9 mouse cellular contexts compared by ENCODE assay signal in genomic region chr17:17409601-17410000, GRCm38 (mm10). TPM values are rescaled to one million over a fixed set of nuclear protein-coding genes. Genes with fewer than 3 reads are reported as not detected.
DNase-seq lines count a peak whose midpoint lies in the region; ATAC-seq and TF ChIP-seq lines count a peak whose summit lies in the region.
"Had no signal": no experiment of that assay in that cellular context is flagged by ENCODE, and none has a peak within 500 bp of the region (broad histone marks: within the 10 kb centered on the region; RNA-seq: fewer than 3 reads in every experiment).

No protein-coding gene starts in this region.

- H3K9ac ChIP-seq in neural tube, embryonic 14.5 days (replicated peaks; ENCODE audit: low read depth, low read length): no peak overlapping the region

- no peak for TF ChIP-seq POLR2A in thymus, adult 2 months (IDR thresholded peaks at IDR 0.05; ENCODE audit: control insufficient read depth, extremely low read depth, insufficient read depth, low read length, poor library complexity)

- TF ChIP-seq CTCF in left cerebral cortex, adult 2 months (IDR thresholded peaks at IDR 0.05): peak; percentile 26
- TF ChIP-seq CTCF in thymus, adult 2 months (IDR thresholded peaks at IDR 0.05; ENCODE audit: borderline replicate concordance, control insufficient read depth, extremely low read depth, insufficient read depth, low read length, poor library complexity): no peak

- DNase-seq in left cerebral cortex, adult 2 months (ENCODE audit: extremely low spot score in 1 of 2, low spot score in 2 of 2): peak in 1 of 2 experiments; percentile 29
- no peak for DNase-seq in left cerebral cortex, adult 11 months (ENCODE audit: low spot score)
- peak; percentile 52 for DNase-seq in forebrain, embryonic 10.5 days (ENCODE audit: extremely low spot score, low spot score)
- peak; percentile 55 for DNase-seq in layer of hippocampus, adult 9-11 months
- no peak for DNase-seq in urinary bladder, adult 18-20 months (ENCODE audit: low spot score in 2 of 2)
- DNase-seq in thymus, adult 2 months: no peak
- DNase-seq in lung, postnatal 25 days (ENCODE audit: low spot score): no peak

- H3K4me3 ChIP-seq in left cerebral cortex, adult 2 months: no peak overlapping the region
- H3K4me3 ChIP-seq in forebrain, embryonic 10.5 days: peak overlapping the region; percentile 11; the same call in 1 of the 2 replicates
- no peak overlapping the region for H3K4me3 ChIP-seq in neural tube, embryonic 14.5 days (ENCODE audit: low read depth, low read length)
- H3K4me3 ChIP-seq in thymus, adult 2 months (ENCODE audit: control insufficient read depth, insufficient read depth, low read length): no peak overlapping the region

- peaks cover 73% of the 10 kb centered on the region for H3K4me1 ChIP-seq in forebrain, embryonic 10.5 days
- no peaks in the 10 kb centered on the region for H3K4me1 ChIP-seq in neural tube, embryonic 14.5 days (ENCODE audit: control insufficient read depth, insufficient read depth, low read length)
- H3K4me1 ChIP-seq in thymus, adult 2 months (replicated peaks; ENCODE audit: control insufficient read depth, insufficient read depth, low read length): peaks cover 6% of the 10 kb centered on the region

- peaks cover 6% of the 10 kb centered on the region; the same call in 1 of the 2 replicates for H3K9me3 ChIP-seq in forebrain, embryonic 10.5 days
- no peaks in the 10 kb centered on the region for H3K9me3 ChIP-seq in neural tube, embryonic 14.5 days (ENCODE audit: control insufficient read depth, low read length)

- H3K27me3 ChIP-seq in forebrain, embryonic 10.5 days (ENCODE audit: poor library complexity, severe bottlenecking): no peaks in the 10 kb centered on the region
- H3K27me3 ChIP-seq in neural tube, embryonic 14.5 days (ENCODE audit: control insufficient read depth, insufficient read depth, low read length): no peaks in the 10 kb centered on the region
- H3K27me3 ChIP-seq in thymus, adult 2 months (ENCODE audit: control insufficient read depth, insufficient read depth, low read length): no peaks in the 10 kb centered on the region
- H3K27me3 ChIP-seq: Patski had no signal

- WGBS in forebrain, embryonic 10.5 days: 6% methylated on average over 2 of the region's 2 CpGs
- 0% methylated on average over 2 of the region's 2 CpGs for WGBS in neural tube, embryonic 14.5 days
- 83% methylated on average over 2 of the region's 2 CpGs for WGBS in thymus, adult 2 months

- H3K4me2 ChIP-seq in neural tube, embryonic 14.5 days (ENCODE audit: low read depth, low read length): no peak overlapping the region

- H3K36me3 ChIP-seq in forebrain, embryonic 10.5 days (replicated peaks): peaks cover 26% of the 10 kb centered on the region
- H3K36me3 ChIP-seq in neural tube, embryonic 14.5 days (ENCODE audit: control insufficient read depth, insufficient read depth, low read length): no peaks in the 10 kb centered on the region
- H3K36me3 ChIP-seq in thymus, adult 2 months (ENCODE audit: control insufficient read depth, insufficient read depth, low read length): no peaks in the 10 kb centered on the region

- H3K27ac ChIP-seq in left cerebral cortex, adult 2 months: no peak overlapping the region
- peak overlapping the region; percentile 77 for H3K27ac ChIP-seq in forebrain, embryonic 10.5 days
- no peak overlapping the region for H3K27ac ChIP-seq in neural tube, embryonic 14.5 days (ENCODE audit: low read depth, low read length)
- H3K27ac ChIP-seq in thymus, adult 2 months (ENCODE audit: control insufficient read depth, insufficient read depth, low read length): no peak overlapping the region

- intact Hi-C loops in left cerebral cortex, adult 2 months (cut with DNase I): no loop called here

- ATAC-seq in neural tube, embryonic 14.5 days (ENCODE audit: low read depth): 0 out of 2 replicates have a peak, but pooled peaks have one; percentile 24
- ATAC-seq: Patski had no signal

RNA-seq across cellular contexts. Expression of gene Lix1, which starts 7.1 kb away (rescaled TPM):
- 10 to 100 TPM; 59.6 to 65.0 TPM for total RNA-seq in left cerebral cortex, adult 2 months (2021)
- 104 and 105 TPM in 2 replicates for polyA plus RNA-seq in forebrain, embryonic 10.5 days (2016; fragmentation: Nextera tagmentation; extraction: Ambion mirVana)
- 10.3 and 20.6 TPM in 2 replicates for polyA plus RNA-seq in neural tube, embryonic 14.5 days (2014; fragmentation: Nextera tagmentation; extraction: Ambion mirVana)
- polyA plus RNA-seq in thymus, adult 2 months (2012; rRNA removed): 0.10 and 0.12 TPM in 2 replicates
- polyA plus RNA-seq: Patski had no signal

RNA-seq across cellular contexts. Expression of gene Riok2, which starts 35.5 kb away (rescaled TPM):
- total RNA-seq in left cerebral cortex, adult 2 months (2021): 10 to 100 TPM; 17.7 to 21.8 TPM
- polyA plus RNA-seq in forebrain, embryonic 10.5 days (2016; fragmentation: Nextera tagmentation; extraction: Ambion mirVana): 33.2 and 33.4 TPM in 2 replicates
- polyA plus RNA-seq in neural tube, embryonic 14.5 days (2014; fragmentation: Nextera tagmentation; extraction: Ambion mirVana): 26.1 and 26.8 TPM in 2 replicates
- 7.4 and 10.2 TPM in 2 replicates for polyA plus RNA-seq in thymus, adult 2 months (2012; rRNA removed)

Comparison
In these comparisons a context has a peak if more than half of its experiments do, and no peak if none do; other contexts are left out.
1. DNase-seq: peak in forebrain, embryonic 10.5 days (single experiment) and layer of hippocampus, adult 9-11 months (single experiment); none in left cerebral cortex, adult 11 months (single experiment), urinary bladder, adult 18-20 months (0 of 2), thymus, adult 2 months (single experiment) and lung, postnatal 25 days (single experiment).
2. RNA of gene Lix1, which starts 7.1 kb away (polyA plus RNA-seq): 104 to 105 TPM in forebrain, embryonic 10.5 days and 10.3 to 20.6 TPM in neural tube, embryonic 14.5 days; 0.10 to 0.12 TPM in thymus, adult 2 months; every median in the first group is over 10 times any median in the second.